Mouse (Mus musculus) olfactory bulb, adult 2 months (tissue): ENCODE results near the gene Rasa2.

Source experiments
- CTCF ChIP-seq: fragments of 200-500 bp; IDR thresholded peaks from 2 replicates; pipeline ENCODE4 v1.5.1; 2012; ENCODE audit warnings: low read depth, mild to moderate bottlenecking, low read length, moderate library complexity; ENCODE audit not compliant: insufficient read depth
- POLR2A ChIP-seq: fragments of 200-500 bp; IDR thresholded peaks from 2 replicates; pipeline ENCODE4 v1.6.1; 2012; ENCODE audit warnings: mild to moderate bottlenecking, low read depth, low read length, moderate library complexity; ENCODE audit not compliant: insufficient read depth

DNA sequence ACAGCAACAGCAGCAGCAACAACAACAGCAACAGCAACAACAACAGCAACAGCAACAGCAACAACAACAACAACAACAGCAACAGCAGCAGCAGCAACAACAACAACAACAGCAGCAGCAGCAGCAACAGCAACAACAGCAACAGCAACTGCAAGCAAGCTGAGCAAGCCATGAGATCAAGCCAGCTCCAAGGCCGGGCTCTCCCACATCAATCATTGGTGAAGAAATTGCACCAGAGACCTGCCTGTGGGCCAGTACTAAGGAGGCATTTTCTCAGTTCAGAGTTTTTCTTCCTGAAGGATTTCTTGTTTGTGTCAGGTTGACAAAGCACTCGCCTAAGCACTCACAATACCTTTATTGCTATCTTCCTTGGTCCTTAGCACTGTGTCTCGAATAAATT, 114.6 kb downstream of the Rasa2 start:
- TF ChIP-seq POLR2A, result no peak
- no peak for TF ChIP-seq CTCF
